Mouse (Mus musculus) G1E (cell line): ENCODE data around the gene Dscam. TPM values are rescaled to one million over a fixed set of nuclear protein-coding genes. Genes with fewer than 3 reads are reported as not detected.
"Not testable (repeated sequence)": the region's sequence is repeated elsewhere in the genome, so short reads cannot be mapped to it uniquely, and the experiment has no call there.

Experiments
- ATAC-seq: 2 replicates; pipeline ENCODE4 v1.8.0; 2016; ENCODE audit warnings: mild to moderate bottlenecking; ENCODE audit not compliant: insufficient number of reproducible peaks, poor library complexity, low FRiP score, severe bottlenecking; ENCODE audit errors: extremely low read depth
- DNase-seq: peaks from one replicate; pipeline ENCODE4 v3.0.0; 2012; ENCODE audit warnings: low spot score
- H3K27me3 ChIP-seq: 2 replicates; pipeline ENCODE4 v1.6.1; 2012; ENCODE audit warnings: mild to moderate bottlenecking, low read length, inconsistent platforms; ENCODE audit not compliant: insufficient read depth
- H3K36me3 ChIP-seq: replicated peaks from 2 replicates; pipeline ENCODE3; 2012; ENCODE audit warnings: mild to moderate bottlenecking, inconsistent platforms
- H3K4me1 ChIP-seq: 2 replicates; pipeline ENCODE4 v1.6.1; 2012; ENCODE audit warnings: low read depth, low read length, inconsistent platforms, mixed read lengths; ENCODE audit not compliant: insufficient read depth
- H3K4me3 ChIP-seq: 2 replicates; pipeline ENCODE4 v1.5.1; 2012; ENCODE audit warnings: low read depth, mild to moderate bottlenecking, inconsistent platforms, low read length, moderate library complexity, mixed read lengths
- H3K9me3 ChIP-seq: replicated peaks from 2 replicates; pipeline ENCODE4 v1.6.1; 2012; ENCODE audit warnings: inconsistent platforms
- CTCF ChIP-seq: IDR thresholded peaks from 2 replicates; pipeline ENCODE4 v1.5.1; 2012; ENCODE audit warnings: low read depth, low read length, inconsistent platforms, mixed read lengths
- GATA1 ChIP-seq: IDR thresholded peaks from 2 replicates; pipeline ENCODE4 v1.6.1; 2012; ENCODE audit warnings: borderline replicate concordance, low read length, inconsistent platforms, mixed read lengths
- GATA2 ChIP-seq: IDR thresholded peaks from 2 replicates; pipeline ENCODE4 v1.6.1; 2012; ENCODE audit warnings: low read depth, low read length, inconsistent platforms, borderline replicate concordance
- POLR2AphosphoS5 ChIP-seq: IDR thresholded peaks from 2 replicates; pipeline ENCODE4 v1.6.1; 2012; ENCODE audit warnings: low read depth, low read length, inconsistent platforms; ENCODE audit not compliant: insufficient replicate concordance
- TAL1 ChIP-seq: conservative IDR thresholded peaks from 2 replicates; pipeline ENCODE4 v1.6.1; 2012; ENCODE audit warnings: low read depth, low read length, inconsistent platforms, mixed read lengths
- polyA plus RNA-seq: library from polyadenylated mRNA; stranded (reverse); fragments of >175 nt; gene quantifications from 2 replicates; pipeline ENCODE4 v1.2.3, GENCODE M21; 2012
- total RNA-seq, 2 experiments: library from RNA; stranded (forward) in 1 of 2; stranded (reverse) in 1 of 2; fragments of 200-1000 nt in 1 of 2; fragments of >200 nt in 1 of 2; fragmentation: Nextera tagmentation in 1 of 2; gene quantifications; 2 replicates each; pipeline ENCODE4 v1.2.3; 2014 to 2017

Gene Dscam
- total and polyA plus RNA-seq, 3 experiments = under 0.01 TPM; not detected in 2

- no peak for DNase-seq
- TF ChIP-seq GATA1 = no peak
- TF ChIP-seq GATA2 = no peak
- TF ChIP-seq CTCF = no peak
- TF ChIP-seq POLR2AphosphoS5 = no peak
- TF ChIP-seq TAL1 = no peak
- no peaks in the 10 kb centered on the region for H3K9me3 ChIP-seq
- no peak for ATAC-seq
- no peaks in the 10 kb centered on the region for H3K27me3 ChIP-seq
- H3K4me1 ChIP-seq = no peaks in the 10 kb centered on the region
- H3K36me3 ChIP-seq = no peaks in the 10 kb centered on the region
- H3K4me3 ChIP-seq = no peak overlapping the region
Measured at GRCm38 (mm10) chr16:96902596-96902995, 268.0 kb downstream of the Dscam start.

DNA sequence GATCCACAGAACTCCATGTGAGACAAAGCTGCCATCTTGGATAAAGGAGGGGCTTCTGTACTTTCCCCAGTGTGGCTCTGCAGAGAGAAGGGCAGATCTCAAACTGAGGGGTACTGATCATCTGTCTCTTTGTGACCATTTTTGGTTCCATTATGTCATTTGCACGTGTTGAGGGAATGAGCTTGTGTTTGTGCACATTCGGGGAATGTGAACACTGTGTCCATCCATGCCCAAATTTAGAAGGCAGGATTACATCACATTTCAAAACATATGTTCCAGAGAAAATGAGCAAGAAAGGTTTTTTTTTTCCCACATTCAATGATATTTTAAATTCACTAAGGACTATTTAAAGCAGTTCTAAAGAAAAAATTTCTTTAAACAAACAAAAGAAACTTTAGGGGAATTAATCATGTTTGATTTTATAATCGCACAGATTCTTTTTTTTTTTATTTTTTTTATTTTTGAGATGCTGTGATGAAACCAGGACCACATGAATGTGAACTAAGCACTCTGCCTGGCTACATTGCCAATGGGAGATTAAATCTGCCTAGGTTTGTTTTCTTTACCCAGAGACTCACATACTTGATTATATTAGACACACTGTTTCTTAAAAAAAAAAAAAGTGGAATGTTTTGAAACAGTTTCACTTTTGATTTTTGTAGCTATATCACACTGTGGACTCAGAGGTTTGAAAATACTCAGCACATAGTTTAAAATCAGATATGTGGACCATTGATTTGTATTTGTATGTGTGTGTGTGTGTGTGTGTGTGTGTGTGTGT lies 269.1 kb downstream of the Dscam start:
- no peaks in the 10 kb centered on the region for H3K27me3 ChIP-seq
- no peak overlapping the region for H3K4me3 ChIP-seq
- TF ChIP-seq POLR2AphosphoS5 (no peak), GATA1 (no peak), TAL1 (no peak), GATA2 (no peak)
- H3K36me3 ChIP-seq = no peaks in the 10 kb centered on the region
- H3K4me1 ChIP-seq = no peaks in the 10 kb centered on the region
- DNase-seq (no peak), ATAC-seq (no peak)
- 0 out of 2 replicates have a peak, but pooled peaks cover 1% of the 10 kb centered on the region for H3K9me3 ChIP-seq

DNA sequence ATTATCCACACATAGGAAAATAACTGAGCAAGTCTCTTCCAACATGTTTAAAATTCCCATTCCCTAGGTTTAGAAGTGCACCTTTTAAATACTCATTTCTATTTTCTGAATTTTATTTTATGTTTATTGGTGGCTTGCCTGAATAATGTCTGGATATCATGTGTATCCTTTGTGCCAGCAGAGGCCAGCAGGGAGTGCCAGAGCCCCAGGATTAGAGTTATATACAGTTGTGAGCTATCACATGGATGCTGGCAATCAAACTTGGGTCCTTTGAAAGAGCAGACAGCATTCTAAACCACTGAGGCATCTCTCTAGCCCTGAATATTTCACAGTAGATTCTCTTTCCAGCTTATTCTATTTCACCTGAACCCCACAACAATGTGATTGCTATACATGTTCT lies 271.2 kb downstream of the Dscam start:
- ATAC-seq (no peak), DNase-seq (no peak)
- H3K27me3 ChIP-seq = no peaks in the 10 kb centered on the region
- H3K4me1 ChIP-seq = no peaks in the 10 kb centered on the region
- no peaks in the 10 kb centered on the region for H3K36me3 ChIP-seq
- no peak for TF ChIP-seq TAL1
- H3K4me3 ChIP-seq = no peak overlapping the region
- peaks cover 9% of the 10 kb centered on the region for H3K9me3 ChIP-seq

- ATAC-seq (no peak), DNase-seq (no peak)
- H3K36me3 ChIP-seq = no peaks in the 10 kb centered on the region
- H3K9me3 ChIP-seq = peaks cover 9% of the 10 kb centered on the region
- H3K27me3 ChIP-seq = no peaks in the 10 kb centered on the region
- TF ChIP-seq TAL1 = no peak
- TF ChIP-seq CTCF = no peak
- no peak for TF ChIP-seq GATA1
- no peak for TF ChIP-seq GATA2
- no peak for TF ChIP-seq POLR2AphosphoS5
- H3K4me3 ChIP-seq = no peak overlapping the region
- H3K4me1 ChIP-seq = no peaks in the 10 kb centered on the region
Measured at GRCm38 (mm10) chr16:96896510-96897133, 273.9 kb downstream of the Dscam start.

- Histone ChIP-seq H3K9me3 (peaks cover 3% of the 10 kb centered on the region; the same call in 1 of the 2 replicates), H3K4me1 (no peaks in the 10 kb centered on the region), H3K4me3 (no peak overlapping the region), H3K27me3 (no peaks in the 10 kb centered on the region), H3K36me3 (no peaks in the 10 kb centered on the region)
- ATAC-seq (no peak), DNase-seq (no peak)
- TF ChIP-seq GATA1 (no peak), CTCF (no peak), POLR2AphosphoS5 (no peak), GATA2 (no peak), TAL1 (no peak)
Measured at GRCm38 (mm10) chr16:96888036-96888435, 282.5 kb downstream of the Dscam start.

- no peak for ATAC-seq
- TF ChIP-seq CTCF (no peak), POLR2AphosphoS5 (no peak), GATA1 (no peak), TAL1 (no peak), GATA2 (no peak)
Measured at GRCm38 (mm10) chr16:96885817-96886216, 284.7 kb downstream of the Dscam start.

GRCm38 (mm10) chr16:96884590-96884989 lies 286.0 kb downstream of the Dscam start:
- ATAC-seq, H3K9me3 ChIP-seq, H3K4me1 ChIP-seq, DNase-seq, H3K27me3 ChIP-seq, H3K4me3 ChIP-seq, H3K36me3 ChIP-seq: not testable (repeated sequence)

More at GRCm38 (mm10) chr16:96885817-96886216, 284.7 kb downstream of the Dscam start:
- Histone ChIP-seq H3K9me3 (peaks cover 3% of the 10 kb centered on the region; the same call in 1 of the 2 replicates), H3K4me3 (no peak overlapping the region), H3K4me1 (no peaks in the 10 kb centered on the region), H3K27me3 (no peaks in the 10 kb centered on the region), H3K36me3 (no peaks in the 10 kb centered on the region)
- no peak for DNase-seq
